Mouse (Mus musculus) embryonic facial prominence, embryonic 11.5 days (tissue): ENCODE measurements around the gene Cntnap1. TPM values are rescaled to one million over a fixed set of nuclear protein-coding genes. Genes with fewer than 3 reads are reported as not detected.
A peak's percentile ranks its signal among the peaks of the same experiment; 100 is the strongest.

Experiments
- ATAC-seq: fragments of 200-750 bp; cut with Nextera tagmentation; replicated peaks from 2 replicates; pipeline ENCODE4 v1.8.0; 2017; ENCODE audit warnings: low read depth; ENCODE audit not compliant: insufficient number of reproducible peaks, low FRiP score, low TSS enrichment
- DNase-seq: peaks from one replicate; pipeline ENCODE4 v3.0.0-alpha.2; 2015; ENCODE audit warnings: low spot score
- H3K27ac ChIP-seq: fragments of 300-500 bp; sonication (generic); replicated peaks from 2 replicates; pipeline ENCODE4 v1.5.1; 2014; ENCODE audit warnings: mild to moderate bottlenecking, low read depth, low read length, control low read depth
- H3K27me3 ChIP-seq: fragments of 300-500 bp; sonication (generic); 2 replicates; pipeline ENCODE4 v1.6.1; 2014; ENCODE audit warnings: mild to moderate bottlenecking, low read length, moderate library complexity, mixed read lengths; ENCODE audit not compliant: control insufficient read depth, insufficient read depth
- H3K36me3 ChIP-seq: fragments of 300-500 bp; sonication (generic); replicated peaks from 2 replicates; pipeline ENCODE4 v1.6.1; 2014; ENCODE audit warnings: low read depth, mild to moderate bottlenecking, low read length, moderate library complexity, mixed read lengths; ENCODE audit not compliant: control insufficient read depth, insufficient read depth
- H3K4me1 ChIP-seq: fragments of 300-500 bp; sonication (generic); 2 replicates; pipeline ENCODE4 v1.6.1; 2014; ENCODE audit warnings: low read length, mixed read lengths; ENCODE audit not compliant: control insufficient read depth, insufficient read depth
- H3K4me2 ChIP-seq: fragments of 300-500 bp; sonication (generic); 2 replicates; pipeline ENCODE4 v1.6.1; 2014; ENCODE audit warnings: low read depth, mild to moderate bottlenecking, control low read depth, low read length, moderate library complexity
- H3K4me3 ChIP-seq: fragments of 300-500 bp; sonication (generic); 2 replicates; pipeline ENCODE4 v1.5.1; 2014; ENCODE audit warnings: low read depth, low read length, control low read depth
- H3K9ac ChIP-seq: fragments of 300-500 bp; sonication (generic); replicated peaks from 2 replicates; pipeline ENCODE4 v1.6.1; 2014; ENCODE audit warnings: mild to moderate bottlenecking, control low read depth, low read length
- H3K9me3 ChIP-seq: fragments of 300-500 bp; sonication (generic); replicated peaks from 2 replicates; pipeline ENCODE4 v1.6.1; 2016; ENCODE audit warnings: mild to moderate bottlenecking, low read length, inconsistent platforms, mixed read lengths; ENCODE audit not compliant: control insufficient read depth
- WGBS: fragments of 180-500 bp; shearing (Covaris S2); extraction: QIAGEN DNeasy Blood & Tissue Kit; methylation state at CpG from one replicate; pipeline ENCODE4 v1.1.7; 2014; 5-methylcytosine and 5-hydroxymethylcytosine counted together
- polyA plus RNA-seq: library from polyadenylated mRNA; unstranded; fragments of >200 nt; fragmentation: Nextera tagmentation; extraction: Ambion mirVana; gene quantifications from 2 replicates; pipeline ENCODE4 v1.2.1, GENCODE M21; 2014

The Cntnap1 gene
- polyA plus RNA-seq, 1 experiment from 2014 or later: 0.28 TPM

GRCm38 (mm10) chr11:101188166-101188805 lies 18.0 kb downstream of the Cntnap1 start:
- 84% methylated on average over 11 of the region's 11 CpGs for WGBS
- no peak for ATAC-seq
- no peaks in the 10 kb centered on the region for H3K9me3 ChIP-seq
- H3K36me3 ChIP-seq: no peaks in the 10 kb centered on the region; the same call in 1 of the 2 replicates
- no peak overlapping the region for H3K27ac ChIP-seq
- H3K4me3 ChIP-seq: no peak overlapping the region
- DNase-seq: no peak
- H3K4me2 ChIP-seq: no peak overlapping the region
- no peak overlapping the region for H3K9ac ChIP-seq
- H3K4me1 ChIP-seq: peaks cover 13% of the 10 kb centered on the region
- H3K27me3 ChIP-seq: no peaks in the 10 kb centered on the region

GRCm38 (mm10) chr11:101189495-101190180 lies 19.3 kb downstream of the Cntnap1 start:
- H3K9ac ChIP-seq: peak overlapping the region; percentile 46; the same call in 1 of the 2 replicates
- DNase-seq: peak; percentile 52

GRCm38 (mm10) chr11:101190181-101190912 lies 20.0 kb downstream of the Cntnap1 start:
- no peak overlapping the region for H3K4me3 ChIP-seq
- H3K36me3 ChIP-seq: no peaks in the 10 kb centered on the region; the same call in 1 of the 2 replicates
- no peak overlapping the region for H3K4me2 ChIP-seq
- DNase-seq: no peak
- H3K9ac ChIP-seq: peak overlapping the region; percentile 34; the same call in 1 of the 2 replicates
- H3K9me3 ChIP-seq: no peaks in the 10 kb centered on the region
- no peaks in the 10 kb centered on the region for H3K27me3 ChIP-seq
- WGBS: 53% methylated on average over 8 of the region's 8 CpGs
- peaks cover 13% of the 10 kb centered on the region for H3K4me1 ChIP-seq
- 0 out of 2 replicates have a peak overlapping the region, but pooled peaks have one; percentile 54 for H3K27ac ChIP-seq
- peak; percentile 25; the same call in 1 of the 2 replicates for ATAC-seq

More at GRCm38 (mm10) chr11:101189495-101190180, 19.3 kb downstream of the Cntnap1 start:
- no peaks in the 10 kb centered on the region for H3K27me3 ChIP-seq
- peak overlapping the region; percentile 54 for H3K27ac ChIP-seq
- H3K9me3 ChIP-seq: no peaks in the 10 kb centered on the region
- no peak overlapping the region for H3K4me3 ChIP-seq
- 14% methylated on average over 5 of the region's 6 CpGs for WGBS
- no peaks in the 10 kb centered on the region; the same call in 1 of the 2 replicates for H3K36me3 ChIP-seq
- H3K4me2 ChIP-seq: no peak overlapping the region
- H3K4me1 ChIP-seq: peaks cover 13% of the 10 kb centered on the region
- peak; percentile 40; the same call in 1 of the 2 replicates for ATAC-seq

- no peak for ATAC-seq
- H3K9ac ChIP-seq: peak overlapping the region; percentile 13; the same call in 1 of the 2 replicates
- no peak overlapping the region for H3K4me3 ChIP-seq
- H3K36me3 ChIP-seq: no peaks in the 10 kb centered on the region; the same call in 1 of the 2 replicates
- no peak for DNase-seq
- H3K27me3 ChIP-seq: no peaks in the 10 kb centered on the region
- WGBS: 52% methylated on average over 17 of the region's 17 CpGs
- 0 out of 2 replicates have a peak overlapping the region, but pooled peaks have one; percentile 13 for H3K27ac ChIP-seq
- H3K9me3 ChIP-seq: no peaks in the 10 kb centered on the region
- H3K4me2 ChIP-seq: no peak overlapping the region
- peaks cover 13% of the 10 kb centered on the region for H3K4me1 ChIP-seq
These were observed 20.9 kb downstream of the Cntnap1 start for GRCm38 (mm10) chr11:101190913-101191907.

- no peaks in the 10 kb centered on the region; the same call in 1 of the 2 replicates for H3K36me3 ChIP-seq
- no peak overlapping the region for H3K4me2 ChIP-seq
- ATAC-seq (no peak), DNase-seq (no peak)
- no peak overlapping the region for H3K4me3 ChIP-seq
- H3K27ac ChIP-seq: no peak overlapping the region
- peaks cover 13% of the 10 kb centered on the region for H3K4me1 ChIP-seq
- 77% methylated on average over 4 of the region's 4 CpGs for WGBS
- H3K27me3 ChIP-seq: no peaks in the 10 kb centered on the region
- no peaks in the 10 kb centered on the region for H3K9me3 ChIP-seq
- no peak overlapping the region for H3K9ac ChIP-seq
These were observed 21.7 kb downstream of the Cntnap1 start for GRCm38 (mm10) chr11:101191919-101192470.

GRCm38 (mm10) chr11:101192646-101193045 lies 22.3 kb downstream of the Cntnap1 start:
- no peaks in the 10 kb centered on the region for H3K27me3 ChIP-seq
- H3K4me3 ChIP-seq: no peak overlapping the region
- no peak overlapping the region for H3K4me2 ChIP-seq
- no peaks in the 10 kb centered on the region; the same call in 1 of the 2 replicates for H3K36me3 ChIP-seq
- H3K27ac ChIP-seq: no peak overlapping the region
- H3K9ac ChIP-seq: no peak overlapping the region
- H3K4me1 ChIP-seq: peaks cover 13% of the 10 kb centered on the region
- DNase-seq (no peak), ATAC-seq (no peak)
- 93% methylated on average over 6 of the region's 6 CpGs for WGBS
- H3K9me3 ChIP-seq: no peaks in the 10 kb centered on the region

GRCm38 (mm10) chr11:101193076-101193475 lies 22.8 kb downstream of the Cntnap1 start:
- 84% methylated on average over 7 of the region's 7 CpGs for WGBS
- no peak overlapping the region for H3K4me2 ChIP-seq
- no peak overlapping the region for H3K27ac ChIP-seq
- ATAC-seq (no peak), DNase-seq (no peak)
- H3K9me3 ChIP-seq: no peaks in the 10 kb centered on the region
- H3K27me3 ChIP-seq: no peaks in the 10 kb centered on the region
- no peaks in the 10 kb centered on the region; the same call in 1 of the 2 replicates for H3K36me3 ChIP-seq
- no peak overlapping the region for H3K4me3 ChIP-seq
- H3K9ac ChIP-seq: no peak overlapping the region
- H3K4me1 ChIP-seq: peaks cover 13% of the 10 kb centered on the region
